Mouse (Mus musculus): ENCODE results near the gene C1qtnf5. TPM values are rescaled to one million over a fixed set of nuclear protein-coding genes. Genes with fewer than 3 reads are reported as not detected.
"Not testable (repeated sequence)": the region's sequence is repeated elsewhere in the genome, so short reads cannot be mapped to it uniquely, and the experiment has no call there.

Gene C1qtnf5
- polyA plus RNA-seq, 1 experiment from 2014 or later: not detected

DNA sequence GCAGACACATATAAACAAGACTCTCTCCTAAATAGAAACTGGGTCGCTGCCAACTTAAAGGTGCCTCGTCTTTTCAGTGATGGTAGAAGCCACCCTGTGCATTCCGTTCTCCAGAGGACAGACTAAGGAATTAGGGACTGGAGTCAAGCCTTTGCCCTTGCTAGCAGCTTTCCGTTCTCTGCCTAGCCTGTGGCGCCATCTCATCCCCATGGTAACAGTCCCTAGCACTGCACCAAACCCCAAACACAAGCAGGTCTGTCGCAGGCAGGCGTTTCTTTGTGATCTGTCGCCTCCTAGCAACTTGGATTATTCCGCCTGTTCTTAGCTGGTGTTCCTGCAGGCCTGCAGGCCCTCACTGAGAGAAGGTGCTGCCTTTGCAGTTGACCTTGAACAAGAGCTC lies 10.5 kb upstream of the C1qtnf5 start:
- Histone ChIP-seq H3K4me3 (no peak overlapping the region), H3K27me3 (ENCODE audit: low read depth, poor library complexity, severe bottlenecking) (no peaks in the 10 kb centered on the region), H3K9me3 (replicated peaks) (no peaks in the 10 kb centered on the region), H3K27ac (no peak overlapping the region), H3K36me3 (peaks cover 28% of the 10 kb centered on the region), H3K4me1 (peaks cover 13% of the 10 kb centered on the region)
- DNase-seq (ENCODE audit: low spot score): no peak
- 38% methylated on average over 9 of the region's 9 CpGs for WGBS

GRCm38 (mm10) chr9:44101490-44101889 lies 5.6 kb upstream of the C1qtnf5 start, which contains the start of gene Mfrp:
Mfrp (plus strand) TSS chr9:44101729.
- peaks cover 53% of the 10 kb centered on the region for H3K36me3 ChIP-seq
- H3K4me3 ChIP-seq: no peak within 1 kb of the TSS
- H3K4me1 ChIP-seq: peaks cover 24% of the 10 kb centered on the region
- no peak for DNase-seq (ENCODE audit: low spot score)
- H3K27me3 ChIP-seq (ENCODE audit: low read depth, poor library complexity, severe bottlenecking): no peaks in the 10 kb centered on the region
- H3K27ac ChIP-seq: peak within 1 kb of the TSS; percentile 26; the same call in 1 of the 2 replicates
- H3K9me3 ChIP-seq (replicated peaks): no peaks in the 10 kb centered on the region
- 62% methylated on average over 9 of the region's 9 CpGs for WGBS

DNA sequence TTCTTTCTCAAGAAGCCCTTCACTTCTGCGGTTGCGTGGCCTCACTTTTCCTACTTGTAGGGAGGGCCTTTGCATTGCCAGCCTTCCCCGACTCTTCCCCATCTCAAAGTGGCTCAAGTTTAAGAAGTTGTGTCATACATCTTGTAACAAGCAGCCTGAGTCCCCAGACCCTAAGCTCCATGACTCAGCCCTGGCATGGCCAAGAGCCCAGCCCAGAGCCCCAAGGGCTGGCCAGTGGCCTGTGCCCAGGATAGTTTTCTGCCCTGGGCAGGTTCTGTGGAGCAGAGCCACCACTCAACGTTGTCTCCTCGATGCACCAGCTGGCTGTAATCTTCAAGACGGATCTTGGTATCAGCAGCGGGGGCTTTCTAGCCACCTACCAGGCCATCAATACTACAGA lies 2.2 kb upstream of the C1qtnf5 start:
- Histone ChIP-seq H3K4me1 (peaks cover 55% of the 10 kb centered on the region), H3K27me3 (ENCODE audit: low read depth, poor library complexity, severe bottlenecking) (no peaks in the 10 kb centered on the region), H3K36me3 (peaks cover 82% of the 10 kb centered on the region), H3K27ac (no peak overlapping the region), H3K9me3 (replicated peaks) (no peaks in the 10 kb centered on the region), H3K4me3 (no peak overlapping the region)
- 94% methylated on average over 7 of the region's 7 CpGs for WGBS
- no peak for DNase-seq (ENCODE audit: low spot score)

GRCm38 (mm10) chr9:44105781-44106180 lies 1.3 kb upstream of the C1qtnf5 start:
- Histone ChIP-seq H3K9me3 (replicated peaks) (no peaks in the 10 kb centered on the region), H3K4me3 (no peak overlapping the region), H3K4me1 (peaks cover 64% of the 10 kb centered on the region), H3K27me3 (ENCODE audit: low read depth, poor library complexity, severe bottlenecking) (no peaks in the 10 kb centered on the region), H3K36me3 (peaks cover 86% of the 10 kb centered on the region), H3K27ac (no peak overlapping the region)
- no peak for DNase-seq (ENCODE audit: low spot score)
- 89% methylated on average over 10 of the region's 10 CpGs for WGBS

GRCm38 (mm10) chr9:44106182-44106581 lies 863 bp upstream of the C1qtnf5 start:
- Histone ChIP-seq H3K27me3 (ENCODE audit: low read depth, poor library complexity, severe bottlenecking) (no peaks in the 10 kb centered on the region), H3K9me3 (replicated peaks) (no peaks in the 10 kb centered on the region), H3K4me1 (peaks cover 64% of the 10 kb centered on the region), H3K4me3 (no peak overlapping the region), H3K36me3 (peaks cover 85% of the 10 kb centered on the region), H3K27ac (no peak overlapping the region)
- WGBS: 92% methylated on average over 7 of the region's 7 CpGs
- DNase-seq (ENCODE audit: low spot score): no peak

DNA sequence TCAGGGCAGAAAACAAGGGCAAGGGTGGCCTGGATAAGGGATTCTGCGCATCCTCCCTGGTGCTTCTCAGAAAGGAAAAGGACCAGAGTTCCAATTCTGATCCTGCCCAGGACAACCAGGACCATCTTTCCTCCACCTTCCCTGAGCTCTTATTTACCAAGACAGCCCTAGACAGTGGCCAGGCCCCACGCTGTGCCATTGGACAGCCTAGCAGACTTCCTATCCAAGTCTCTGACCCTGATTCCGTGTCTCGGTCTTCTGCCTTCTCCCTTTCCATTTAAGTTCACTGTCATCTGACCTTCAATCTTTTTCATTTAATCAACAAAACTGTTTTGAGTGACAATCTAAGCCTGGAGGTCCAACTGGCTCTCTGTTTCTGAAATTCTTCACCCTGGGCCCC lies 449 bp upstream of the C1qtnf5 start:
- WGBS: 87% methylated on average over 4 of the region's 4 CpGs
- no peak overlapping the region for H3K4me3 ChIP-seq
- no peaks in the 10 kb centered on the region for H3K9me3 ChIP-seq (replicated peaks)
- H3K36me3 ChIP-seq: peaks cover 81% of the 10 kb centered on the region
- peaks cover 61% of the 10 kb centered on the region for H3K4me1 ChIP-seq
- peak overlapping the region; percentile 47; the same call in 1 of the 2 replicates for H3K27ac ChIP-seq
- no peaks in the 10 kb centered on the region for H3K27me3 ChIP-seq (ENCODE audit: low read depth, poor library complexity, severe bottlenecking)
- no peak for DNase-seq (ENCODE audit: low spot score)

GRCm38 (mm10) chr9:44107557-44108179 lies 623 bp downstream of the C1qtnf5 start:
- Histone ChIP-seq H3K27ac (peak overlapping the region; percentile 47), H3K4me3 (peak overlapping the region; percentile 16; the same call in 1 of the 2 replicates), H3K27me3 (ENCODE audit: low read depth, poor library complexity, severe bottlenecking) (no peaks in the 10 kb centered on the region), H3K36me3 (peaks cover 74% of the 10 kb centered on the region), H3K9me3 (replicated peaks) (no peaks in the 10 kb centered on the region), H3K4me1 (peaks cover 61% of the 10 kb centered on the region)
- WGBS: 43% methylated on average over 25 of the region's 25 CpGs
- DNase-seq (ENCODE audit: low spot score): peak; percentile 65

DNA sequence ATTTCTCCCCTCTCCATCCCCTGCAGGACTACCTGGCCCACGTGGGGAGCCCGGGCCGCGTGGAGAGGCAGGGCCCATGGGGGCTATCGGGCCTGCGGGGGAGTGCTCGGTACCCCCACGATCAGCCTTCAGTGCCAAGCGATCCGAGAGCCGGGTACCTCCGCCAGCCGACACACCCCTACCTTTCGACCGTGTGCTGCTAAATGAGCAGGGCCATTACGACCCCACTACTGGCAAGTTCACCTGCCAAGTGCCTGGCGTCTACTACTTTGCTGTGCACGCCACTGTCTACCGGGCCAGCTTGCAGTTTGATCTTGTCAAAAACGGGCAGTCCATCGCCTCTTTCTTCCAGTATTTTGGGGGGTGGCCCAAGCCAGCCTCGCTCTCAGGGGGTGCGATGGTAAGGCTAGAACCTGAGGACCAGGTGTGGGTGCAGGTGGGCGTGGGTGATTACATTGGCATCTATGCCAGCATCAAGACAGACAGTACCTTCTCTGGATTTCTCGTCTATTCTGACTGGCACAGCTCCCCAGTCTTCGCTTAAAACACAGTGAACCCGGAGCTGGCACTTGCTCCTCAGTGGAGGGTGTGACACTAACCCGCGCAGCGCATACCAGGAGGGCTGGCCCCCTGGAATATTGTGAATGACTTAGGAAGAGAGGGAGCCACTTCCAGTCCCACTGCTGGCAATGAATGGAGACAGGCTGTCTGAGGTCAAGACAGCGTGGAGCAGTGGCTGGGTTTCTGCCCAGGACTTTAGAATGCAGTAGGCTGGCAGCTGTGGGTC lies 1.4 kb downstream of the C1qtnf5 start:
- no peaks in the 10 kb centered on the region for H3K9me3 ChIP-seq (replicated peaks)
- H3K27ac ChIP-seq: 0 out of 2 replicates have a peak overlapping the region, but pooled peaks have one; percentile 46
- peaks cover 67% of the 10 kb centered on the region for H3K36me3 ChIP-seq
- H3K4me1 ChIP-seq: peaks cover 59% of the 10 kb centered on the region
- DNase-seq (ENCODE audit: low spot score): no peak
- H3K4me3 ChIP-seq: peak overlapping the region; percentile 37; the same call in 1 of the 2 replicates
- no peaks in the 10 kb centered on the region for H3K27me3 ChIP-seq (ENCODE audit: low read depth, poor library complexity, severe bottlenecking)
- 83% methylated on average over 30 of the region's 31 CpGs for WGBS

DNA sequence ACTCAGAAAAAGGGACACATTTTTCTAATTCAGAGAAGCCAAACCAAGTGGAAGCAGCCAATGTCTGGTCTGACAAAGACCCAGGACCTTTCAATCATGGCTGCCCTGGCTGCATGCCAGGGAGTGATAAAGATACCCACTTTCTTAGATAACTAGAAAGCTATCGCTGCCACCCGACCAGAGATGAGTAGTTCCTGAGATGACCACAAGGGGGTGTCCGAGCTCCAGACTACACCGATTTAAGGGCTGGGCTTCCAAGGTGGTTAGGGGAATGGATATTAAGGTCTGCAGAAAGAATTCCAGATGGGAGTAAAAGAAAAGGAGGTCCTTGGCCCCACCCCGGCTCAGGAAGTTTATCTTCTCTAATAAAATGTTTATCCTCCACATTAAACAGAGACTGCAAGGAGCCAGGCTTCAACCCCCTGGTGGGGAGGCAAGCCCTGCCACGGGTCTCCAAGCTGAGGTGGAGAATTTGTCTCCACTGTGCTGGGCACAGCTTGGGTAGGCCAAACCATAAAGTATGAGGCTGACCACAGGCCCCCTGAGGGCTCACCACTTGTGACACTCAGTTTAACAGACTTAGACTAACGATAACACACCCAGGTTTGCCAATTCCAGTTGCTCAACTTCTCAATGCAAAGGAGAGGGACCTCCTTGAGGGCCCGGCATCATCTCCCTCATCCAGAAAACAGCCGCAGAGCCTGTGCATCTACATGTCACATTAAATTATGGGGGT lies 2.5 kb downstream of the C1qtnf5 start:
- peak; percentile 81 for DNase-seq (ENCODE audit: low spot score)
- Histone ChIP-seq H3K27me3 (ENCODE audit: low read depth, poor library complexity, severe bottlenecking) (no peaks in the 10 kb centered on the region), H3K9me3 (replicated peaks) (no peaks in the 10 kb centered on the region), H3K4me3 (peak overlapping the region; percentile 37), H3K27ac (no peak overlapping the region), H3K36me3 (peaks cover 60% of the 10 kb centered on the region), H3K4me1 (peaks cover 59% of the 10 kb centered on the region)
- WGBS: 28% methylated on average over 9 of the region's 9 CpGs

DNA sequence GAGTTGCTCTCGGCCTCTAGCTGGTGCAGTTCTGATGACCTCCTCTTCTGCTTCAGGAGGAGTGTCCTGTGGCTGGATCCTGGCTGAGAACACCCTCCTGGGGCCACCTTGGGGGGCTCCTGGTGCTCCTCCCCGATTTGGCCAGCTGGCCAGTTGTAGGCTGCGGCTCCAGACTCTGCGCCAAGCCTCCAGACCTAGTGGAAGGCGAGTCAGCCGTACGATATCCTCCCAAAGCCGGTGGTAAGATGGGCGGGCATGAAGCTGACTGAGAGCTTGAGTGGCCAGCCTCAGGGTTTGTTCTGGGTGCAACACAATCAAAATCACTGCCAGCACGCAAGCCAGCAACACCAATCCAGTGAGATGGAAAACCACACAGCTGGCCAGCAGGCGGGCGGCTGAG lies 4.9 kb downstream of the C1qtnf5 start:
- peak overlapping the region; percentile 85 for H3K4me3 ChIP-seq
- peaks cover 37% of the 10 kb centered on the region for H3K36me3 ChIP-seq
- H3K27me3 ChIP-seq (ENCODE audit: low read depth, poor library complexity, severe bottlenecking); DNase-seq (ENCODE audit: low spot score); H3K27ac ChIP-seq; H3K9me3 ChIP-seq (replicated peaks): not testable (repeated sequence)
- H3K4me1 ChIP-seq: peaks cover 52% of the 10 kb centered on the region
- WGBS: 84% methylated on average over 10 of the region's 12 CpGs

DNA sequence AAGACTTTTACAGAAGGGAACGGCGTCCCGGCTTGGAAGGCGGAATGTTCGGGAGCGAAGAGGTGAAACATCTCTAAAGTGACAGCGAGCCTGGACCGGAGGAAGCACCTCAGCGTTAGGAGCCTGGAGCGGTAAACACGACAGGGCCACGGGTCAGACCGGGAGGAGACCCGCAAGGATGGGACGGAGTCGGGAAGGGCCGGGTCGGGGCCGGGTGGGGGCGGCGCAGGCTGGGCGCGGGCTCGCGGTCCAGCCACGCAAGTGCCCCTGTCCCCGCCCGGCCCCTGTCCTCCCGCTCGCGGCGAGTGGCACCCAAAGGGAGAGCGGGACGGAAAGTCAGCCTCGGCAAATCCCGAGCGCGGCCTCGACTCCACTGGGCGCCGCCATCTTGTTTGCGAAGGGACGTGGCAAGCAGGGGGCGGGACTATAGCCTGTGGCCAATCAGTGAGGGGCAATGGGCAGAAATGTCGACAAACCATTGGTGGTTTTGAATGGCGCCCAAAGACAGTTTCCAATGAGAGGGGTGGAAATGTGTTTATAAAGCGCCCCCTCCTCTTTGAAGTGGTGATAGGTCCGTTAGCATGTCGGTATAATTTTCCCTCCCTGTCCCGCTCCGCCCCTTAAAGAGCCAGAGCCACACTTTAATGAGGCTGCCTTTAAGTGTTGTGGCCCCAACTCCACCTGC lies 6.2 kb downstream of the C1qtnf5 start, which contains the start of the genes Gm49380 and Rnf26:
TSS of gene Gm49380 (minus strand) at position 396 of the 685 bp plus-strand sequence.
TSS of gene Rnf26 (minus strand) at position 413 of the 685 bp plus-strand sequence.
- Histone ChIP-seq H3K9me3 (replicated peaks) (no peaks in the 10 kb centered on the region), H3K4me1 (peaks cover 38% of the 10 kb centered on the region), H3K27me3 (ENCODE audit: low read depth, poor library complexity, severe bottlenecking) (no peaks in the 10 kb centered on the region), H3K36me3 (peaks cover 23% of the 10 kb centered on the region), H3K4me3 (peak within 1 kb of the TSS; percentile 85), H3K27ac (peak within 1 kb of the TSS; percentile 93)
- peak; percentile 93 for DNase-seq (ENCODE audit: low spot score)
- under 1% methylated on average over 51 of the region's 51 CpGs for WGBS

DNA sequence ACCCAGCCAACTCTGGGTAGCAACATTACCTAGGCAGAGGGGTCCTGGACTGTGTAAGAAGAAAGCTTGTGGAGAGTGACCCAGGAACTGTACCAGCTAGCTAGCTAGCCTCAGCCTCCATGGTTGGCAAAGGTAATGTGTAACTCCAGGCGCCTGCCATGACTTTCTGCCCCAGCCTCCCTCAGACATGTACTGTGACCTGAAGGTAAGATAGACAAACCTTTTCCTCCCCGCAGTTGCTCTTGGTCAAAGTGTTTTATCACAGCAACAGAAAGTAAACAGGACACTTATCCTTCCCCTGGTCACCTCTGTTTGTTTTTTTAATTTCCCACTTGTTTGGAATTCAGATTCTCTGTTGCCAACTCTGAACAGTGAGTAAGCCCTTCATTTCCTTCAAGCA lies 7.4 kb downstream of the C1qtnf5 start:
- no peaks in the 10 kb centered on the region for H3K9me3 ChIP-seq (replicated peaks)
- no peak overlapping the region for H3K27ac ChIP-seq
- peaks cover 26% of the 10 kb centered on the region for H3K4me1 ChIP-seq
- 87% methylated on average over 2 of the region's 2 CpGs for WGBS
- H3K4me3 ChIP-seq: no peak overlapping the region
- H3K36me3 ChIP-seq: peaks cover 14% of the 10 kb centered on the region
- no peak for DNase-seq (ENCODE audit: low spot score)
- H3K27me3 ChIP-seq (ENCODE audit: low read depth, poor library complexity, severe bottlenecking): no peaks in the 10 kb centered on the region
